Mouse (Mus musculus) B cell, adult 62 days (primary cell): ENCODE data around the gene Nr2f1. TPM values are rescaled to one million over a fixed set of nuclear protein-coding genes. Genes with fewer than 3 reads are reported as not detected.

Source experiments
- total RNA-seq: library from RNA; stranded (reverse); gene quantifications from 4 replicates; pipeline ENCODE4 v1.2.4, GENCODE M21; 2023

Gene Nr2f1
- not detected in 4 replicates for total RNA-seq

GRCm38 (mm10) chr13:78199642-78200160 lies at the start of gene Nr2f1:
Gene Nr2f1, minus strand, starts transcription at chr13:78199757.

Other genes with a start within 250 kb of the Nr2f1 start
- gene Pou5f2, start 174.9 kb downstream of the Nr2f1 start, total RNA-seq, result 6.0 to 9.3 TPM (median 6.7 TPM) in 4 replicates